Mouse (Mus musculus) liver, embryonic 14.5 days (tissue): ENCODE measurements around the gene Faap20.

Source experiments
- CTCF ChIP-seq: IDR thresholded peaks from 2 replicates; pipeline ENCODE4 v1.5.1; 2016; ENCODE audit warnings: antibody characterized with exemption, low read depth, control low read depth
- EP300 ChIP-seq: IDR thresholded peaks from 2 replicates; pipeline ENCODE4 v1.6.1; 2016; ENCODE audit warnings: antibody characterized with exemption, low read depth

GRCm38 (mm10) chr4:155215773-155216630 is 33.6 kb upstream of the Faap20 start:
- TF ChIP-seq CTCF (no peak), EP300 (no peak)
